Mouse (Mus musculus): ENCODE measurements around the gene Zfp944. TPM values are rescaled to one million over a fixed set of nuclear protein-coding genes. Genes with fewer than 3 reads are reported as not detected.
A peak's percentile ranks its signal among the peaks of the same experiment; 100 is the strongest.
"Not testable (repeated sequence)": the region's sequence is repeated elsewhere in the genome, so short reads cannot be mapped to it uniquely, and the experiment has no call there.

Zfp944 gene
- total RNA-seq (2014; rRNA removed) (12.1 and 12.9 TPM in 2 replicates), polyA plus RNA-seq (2015; fragmentation: Nextera tagmentation; extraction: Ambion mirVana) (10.1 and 11.6 TPM in 2 replicates)

GRCm38 (mm10) chr17:22361101-22361781, at the start of gene Zfp944, which contains the start of gene Zfp758:
Gene Zfp944 (minus strand): TSS chr17:22361400.
Gene Zfp758 (plus strand): TSS chr17:22361453.
- H3K27me3 ChIP-seq (ENCODE audit: insufficient read depth, low read length); H3K27ac ChIP-seq (ENCODE audit: low read depth, low read length); H3K9me3 ChIP-seq (ENCODE audit: low read length); H3K36me3 ChIP-seq (ENCODE audit: insufficient read depth): not testable (repeated sequence)
- H3K4me3 ChIP-seq (ENCODE audit: low read depth, low read length): peak within 1 kb of the TSS; percentile 50
- under 1% methylated on average over 30 of the region's 43 CpGs for WGBS
- peak within 1 kb of the TSS; percentile 47 for H3K4me2 ChIP-seq (ENCODE audit: low read depth)
- peaks cover 11% of the 10 kb centered on the region; the same call in 1 of the 2 replicates for H3K4me1 ChIP-seq (ENCODE audit: insufficient read depth)
- ATAC-seq (peak; percentile 97), DNase-seq (peak; percentile 52)
- peak within 1 kb of the TSS; percentile 65 for H3K9ac ChIP-seq

GRCm38 (mm10) chr17:22410756-22411155, 49.6 kb upstream of the Zfp944 start:
- 81% methylated on average over 2 of the region's 2 CpGs for WGBS
- DNase-seq: no peak
- no peaks in the 10 kb centered on the region for H3K36me3 ChIP-seq (ENCODE audit: insufficient read depth)
- TF ChIP-seq CTCF (IDR thresholded peaks at IDR 0.05; ENCODE audit: low read depth): peak; percentile 36
- no peaks in the 10 kb centered on the region for H3K9me3 ChIP-seq (ENCODE audit: low read length)
- no peak overlapping the region for H3K4me2 ChIP-seq (ENCODE audit: low read depth)
- H3K9ac ChIP-seq: no peak overlapping the region
- H3K27ac ChIP-seq (ENCODE audit: low read depth, low read length): no peak overlapping the region
- H3K27me3 ChIP-seq (ENCODE audit: insufficient read depth, low read length): no peaks in the 10 kb centered on the region
- no peak for ATAC-seq
- H3K4me1 ChIP-seq (ENCODE audit: insufficient read depth): no peaks in the 10 kb centered on the region
- no peak overlapping the region for H3K4me3 ChIP-seq (ENCODE audit: low read depth, low read length)

- H3K4me1 ChIP-seq (ENCODE audit: insufficient read depth): peaks cover 11% of the 10 kb centered on the region; the same call in 1 of the 2 replicates
- TF ChIP-seq CTCF (IDR thresholded peaks at IDR 0.05; ENCODE audit: low read depth): no peak
- H3K27ac ChIP-seq (ENCODE audit: low read depth, low read length): no peak overlapping the region
- H3K4me3 ChIP-seq (ENCODE audit: low read depth, low read length): no peak overlapping the region
- no peaks in the 10 kb centered on the region for H3K27me3 ChIP-seq (ENCODE audit: insufficient read depth, low read length)
- no peaks in the 10 kb centered on the region; the same call in 1 of the 2 replicates for H3K36me3 ChIP-seq (ENCODE audit: insufficient read depth)
- no peak overlapping the region for H3K4me2 ChIP-seq (ENCODE audit: low read depth)
- no peaks in the 10 kb centered on the region; the same call in 1 of the 2 replicates for H3K9me3 ChIP-seq (ENCODE audit: low read length)
- WGBS: 96% methylated on average over 3 of the region's 3 CpGs
- H3K9ac ChIP-seq: no peak overlapping the region
- no peak for ATAC-seq
- no peak for DNase-seq
Observed at GRCm38 (mm10) chr17:22363895-22364294, 2.7 kb upstream of the Zfp944 start.

- Histone ChIP-seq H3K36me3 (ENCODE audit: insufficient read depth) (peaks cover 10% of the 10 kb centered on the region), H3K9ac (peak overlapping the region; percentile 65), H3K4me2 (ENCODE audit: low read depth) (peak overlapping the region; percentile 47), H3K4me1 (ENCODE audit: insufficient read depth) (peaks cover 11% of the 10 kb centered on the region; the same call in 1 of the 2 replicates), H3K4me3 (ENCODE audit: low read depth, low read length) (peak overlapping the region; percentile 50), H3K27ac (ENCODE audit: low read depth, low read length) (no peak overlapping the region), H3K9me3 (ENCODE audit: low read length) (no peaks in the 10 kb centered on the region), H3K27me3 (ENCODE audit: insufficient read depth, low read length) (no peaks in the 10 kb centered on the region)
- WGBS: 29% methylated on average over 5 of the region's 5 CpGs
- DNase-seq: no peak
- TF ChIP-seq CTCF (IDR thresholded peaks at IDR 0.05; ENCODE audit: low read depth): no peak
- 0 out of 2 replicates have a peak, but pooled peaks have one; percentile 0 for ATAC-seq
Observed at GRCm38 (mm10) chr17:22360572-22360971, 628 bp downstream of the Zfp944 start.

- Histone ChIP-seq H3K4me1 (ENCODE audit: insufficient read depth) (no peaks in the 10 kb centered on the region), H3K27ac (ENCODE audit: low read depth, low read length) (no peak overlapping the region), H3K9ac (no peak overlapping the region), H3K9me3 (ENCODE audit: low read length) (no peaks in the 10 kb centered on the region), H3K36me3 (ENCODE audit: insufficient read depth) (peaks cover 16% of the 10 kb centered on the region), H3K4me2 (ENCODE audit: low read depth) (no peak overlapping the region), H3K27me3 (ENCODE audit: insufficient read depth, low read length) (no peaks in the 10 kb centered on the region), H3K4me3 (ENCODE audit: low read depth, low read length) (no peak overlapping the region)
- peak; percentile 24 for DNase-seq
- TF ChIP-seq CTCF (IDR thresholded peaks at IDR 0.05; ENCODE audit: low read depth): peak; percentile 71
- ATAC-seq: no peak
Observed at GRCm38 (mm10) chr17:22352794-22353193, 8.4 kb downstream of the Zfp944 start.

- DNase-seq; H3K27me3 ChIP-seq (ENCODE audit: insufficient read depth, low read length); H3K4me1 ChIP-seq (ENCODE audit: insufficient read depth); H3K9me3 ChIP-seq (ENCODE audit: low read length); ATAC-seq; H3K36me3 ChIP-seq (ENCODE audit: insufficient read depth): not testable (repeated sequence)
- Histone ChIP-seq H3K27ac (ENCODE audit: low read depth, low read length) (peak overlapping the region; percentile 45; the same call in 1 of the 2 replicates), H3K4me2 (ENCODE audit: low read depth) (peak overlapping the region; percentile 56), H3K9ac (peak overlapping the region; percentile 72), H3K4me3 (ENCODE audit: low read depth, low read length) (peak overlapping the region; percentile 47)
- 14% methylated on average over 2 of the region's 2 CpGs for WGBS
Observed at GRCm38 (mm10) chr17:22315247-22315646, 46.0 kb downstream of the Zfp944 start.

- TF ChIP-seq CTCF (IDR thresholded peaks at IDR 0.05; ENCODE audit: low read depth): 0 out of 2 replicates have a peak, but pooled peaks have one; percentile 3
- not testable (repeated sequence) for H3K9me3 ChIP-seq (ENCODE audit: low read length); H3K36me3 ChIP-seq (ENCODE audit: insufficient read depth); H3K27me3 ChIP-seq (ENCODE audit: insufficient read depth, low read length); H3K4me1 ChIP-seq (ENCODE audit: insufficient read depth)
- Histone ChIP-seq H3K9ac (peak within 1 kb of the TSS; percentile 72), H3K27ac (ENCODE audit: low read depth, low read length) (peak within 1 kb of the TSS; percentile 59; the same call in 1 of the 2 replicates), H3K4me2 (ENCODE audit: low read depth) (peak within 1 kb of the TSS; percentile 56), H3K4me3 (ENCODE audit: low read depth, low read length) (peak within 1 kb of the TSS; percentile 47)
- peak; percentile 100 for ATAC-seq
- WGBS: under 1% methylated on average over 20 of the region's 20 CpGs
- peak; percentile 97 for DNase-seq
Observed at GRCm38 (mm10) chr17:22314730-22315226, 46.4 kb downstream of the Zfp944 start, which contains the start of gene CT030661.1. Gene CT030661.1 (minus strand): TSS chr17:22314837.

- 2% methylated on average over 3 of the region's 3 CpGs for WGBS
- not testable (repeated sequence) for H3K27ac ChIP-seq (ENCODE audit: low read depth, low read length); DNase-seq; H3K9me3 ChIP-seq (ENCODE audit: low read length); H3K27me3 ChIP-seq (ENCODE audit: insufficient read depth, low read length); H3K36me3 ChIP-seq (ENCODE audit: insufficient read depth); H3K4me1 ChIP-seq (ENCODE audit: insufficient read depth)
- ATAC-seq: peak; percentile 58
- H3K9ac ChIP-seq: peak overlapping the region; percentile 72
- H3K4me2 ChIP-seq (ENCODE audit: low read depth): peak overlapping the region; percentile 56
- H3K4me3 ChIP-seq (ENCODE audit: low read depth, low read length): peak overlapping the region; percentile 47
Observed at GRCm38 (mm10) chr17:22314219-22314618, 47.0 kb downstream of the Zfp944 start.

Measured in forebrain, postnatal 0 days (tissue).